Mouse (Mus musculus) embryonic facial prominence, embryonic 15.5 days (tissue): ENCODE results near the gene Fut11. TPM values are rescaled to one million over a fixed set of nuclear protein-coding genes. Genes with fewer than 3 reads are reported as not detected.

Source experiments
- ATAC-seq: fragments of 200-750 bp; cut with Nextera tagmentation; 2 replicates; pipeline ENCODE4 v1.8.0; 2017; ENCODE audit warnings: low read depth, moderate TSS enrichment; ENCODE audit not compliant: insufficient number of reproducible peaks, low FRiP score, low TSS enrichment
- H3K27ac ChIP-seq: fragments of 300-500 bp; sonication (generic); replicated peaks from 2 replicates; pipeline ENCODE4 v1.5.1; 2015; ENCODE audit warnings: mild to moderate bottlenecking, inconsistent platforms
- H3K27me3 ChIP-seq: fragments of 300-500 bp; sonication (generic); 2 replicates; pipeline ENCODE4 v1.6.1; 2015; ENCODE audit warnings: inconsistent platforms
- H3K36me3 ChIP-seq: fragments of 300-500 bp; sonication (generic); 2 replicates; pipeline ENCODE4 v1.6.1; 2015; ENCODE audit warnings: mild to moderate bottlenecking, inconsistent platforms
- H3K4me1 ChIP-seq: fragments of 300-500 bp; sonication (generic); 2 replicates; pipeline ENCODE4 v1.6.1; 2015; ENCODE audit warnings: inconsistent platforms
- H3K4me2 ChIP-seq: fragments of 300-500 bp; sonication (generic); replicated peaks from 2 replicates; pipeline ENCODE4 v1.6.1; 2015; ENCODE audit warnings: mild to moderate bottlenecking, inconsistent platforms
- H3K4me3 ChIP-seq: fragments of 300-500 bp; sonication (generic); replicated peaks from 2 replicates; pipeline ENCODE4 v1.5.1; 2015; ENCODE audit warnings: mild to moderate bottlenecking, inconsistent platforms
- H3K9ac ChIP-seq: fragments of 300-500 bp; sonication (generic); 2 replicates; pipeline ENCODE4 v1.6.1; 2015; ENCODE audit warnings: inconsistent platforms
- H3K9me3 ChIP-seq: fragments of 300-500 bp; sonication (generic); replicated peaks from 2 replicates; pipeline ENCODE4 v1.6.1; 2016; ENCODE audit warnings: inconsistent platforms
- WGBS: fragments of 180-500 bp; shearing (Covaris S2); methylation state at CpG from one replicate; pipeline ENCODE4 v1.1.7; 2015; 5-methylcytosine and 5-hydroxymethylcytosine counted together
- polyA plus RNA-seq: library from polyadenylated mRNA; unstranded; fragments of >200 nt; fragmentation: Nextera tagmentation; extraction: Ambion mirVana; gene quantifications from 2 replicates; pipeline ENCODE4 v1.2.1, GENCODE M21; 2015

The Fut11 gene
- polyA plus RNA-seq, 1 experiment from 2014 or later, result 32.3 TPM

GRCm38 (mm10) chr14:20677906-20678305, 16.9 kb upstream of the Fut11 start:
- Histone ChIP-seq H3K4me1 (peaks cover 10% of the 10 kb centered on the region), H3K9me3 (no peaks in the 10 kb centered on the region), H3K9ac (no peak overlapping the region), H3K27ac (no peak overlapping the region), H3K4me2 (no peak overlapping the region), H3K36me3 (peaks cover 72% of the 10 kb centered on the region), H3K27me3 (no peaks in the 10 kb centered on the region), H3K4me3 (no peak overlapping the region)
- 95% methylated on average over 4 of the region's 4 CpGs for WGBS
- ATAC-seq, result no peak

- H3K4me2 ChIP-seq, result no peak overlapping the region
- no peak overlapping the region for H3K9ac ChIP-seq
- peaks cover 100% of the 10 kb centered on the region for H3K36me3 ChIP-seq
- H3K27ac ChIP-seq, result no peak overlapping the region
- H3K4me3 ChIP-seq, result no peak overlapping the region
- H3K27me3 ChIP-seq, result no peaks in the 10 kb centered on the region
- 89% methylated on average over 2 of the region's 2 CpGs for WGBS
- no peak for ATAC-seq
- H3K4me1 ChIP-seq, result no peaks in the 10 kb centered on the region
- no peaks in the 10 kb centered on the region for H3K9me3 ChIP-seq
Measured at GRCm38 (mm10) chr14:20681742-20682141, 13.0 kb upstream of the Fut11 start.

- 43% methylated on average over 3 of the region's 3 CpGs for WGBS
- H3K4me3 ChIP-seq, result no peak overlapping the region
Measured at GRCm38 (mm10) chr14:20682498-20682897, 12.3 kb upstream of the Fut11 start.

GRCm38 (mm10) chr14:20686576-20686975, 8.2 kb upstream of the Fut11 start:
- Histone ChIP-seq H3K36me3 (peaks cover 98% of the 10 kb centered on the region), H3K9ac (no peak overlapping the region), H3K27ac (no peak overlapping the region), H3K4me1 (no peaks in the 10 kb centered on the region), H3K4me3 (no peak overlapping the region), H3K9me3 (no peaks in the 10 kb centered on the region), H3K27me3 (no peaks in the 10 kb centered on the region), H3K4me2 (no peak overlapping the region)
- 95% methylated on average over 3 of the region's 3 CpGs for WGBS
- no peak for ATAC-seq

More at GRCm38 (mm10) chr14:20682498-20682897, 12.3 kb upstream of the Fut11 start:
- no peaks in the 10 kb centered on the region for H3K9me3 ChIP-seq
- no peak for ATAC-seq
- no peaks in the 10 kb centered on the region for H3K4me1 ChIP-seq
- no peak overlapping the region for H3K27ac ChIP-seq
- H3K36me3 ChIP-seq, result peaks cover 100% of the 10 kb centered on the region
- H3K9ac ChIP-seq, result no peak overlapping the region
- H3K4me2 ChIP-seq, result no peak overlapping the region
- no peaks in the 10 kb centered on the region for H3K27me3 ChIP-seq

GRCm38 (mm10) chr14:20689009-20689408, 5.8 kb upstream of the Fut11 start:
- peaks cover 98% of the 10 kb centered on the region for H3K36me3 ChIP-seq
- H3K27me3 ChIP-seq, result no peaks in the 10 kb centered on the region
- no peaks in the 10 kb centered on the region for H3K9me3 ChIP-seq
- WGBS, result 87% methylated on average over 2 of the region's 2 CpGs
- H3K9ac ChIP-seq, result no peak overlapping the region
- H3K4me1 ChIP-seq, result peaks cover 5% of the 10 kb centered on the region; the same call in 1 of the 2 replicates
- H3K4me3 ChIP-seq, result no peak overlapping the region
- no peak for ATAC-seq
- H3K27ac ChIP-seq, result no peak overlapping the region
- no peak overlapping the region for H3K4me2 ChIP-seq

GRCm38 (mm10) chr14:20691772-20692171, 3.0 kb upstream of the Fut11 start:
- H3K4me2 ChIP-seq, result no peak overlapping the region
- ATAC-seq, result no peak
- H3K27me3 ChIP-seq, result no peaks in the 10 kb centered on the region
- WGBS, result 88% methylated on average over 6 of the region's 6 CpGs
- H3K9ac ChIP-seq, result no peak overlapping the region
- H3K36me3 ChIP-seq, result peaks cover 76% of the 10 kb centered on the region
- H3K27ac ChIP-seq, result no peak overlapping the region
- H3K9me3 ChIP-seq, result no peaks in the 10 kb centered on the region
- H3K4me1 ChIP-seq, result peaks cover 25% of the 10 kb centered on the region
- no peak overlapping the region for H3K4me3 ChIP-seq

- WGBS, result 88% methylated on average over 10 of the region's 10 CpGs
- no peak overlapping the region for H3K27ac ChIP-seq
- H3K9ac ChIP-seq, result no peak overlapping the region
- peaks cover 57% of the 10 kb centered on the region for H3K36me3 ChIP-seq
- H3K9me3 ChIP-seq, result no peaks in the 10 kb centered on the region
- no peak for ATAC-seq
- no peak overlapping the region for H3K4me3 ChIP-seq
- H3K4me1 ChIP-seq, result peaks cover 42% of the 10 kb centered on the region
- no peaks in the 10 kb centered on the region for H3K27me3 ChIP-seq
- no peak overlapping the region for H3K4me2 ChIP-seq
Measured at GRCm38 (mm10) chr14:20693589-20694101, 1.1 kb upstream of the Fut11 start.

GRCm38 (mm10) chr14:20694185-20694883, 434 bp upstream of the Fut11 start:
- H3K4me1 ChIP-seq, result peaks cover 46% of the 10 kb centered on the region
- H3K9ac ChIP-seq, result peak overlapping the region; percentile 89
- no peaks in the 10 kb centered on the region for H3K9me3 ChIP-seq
- peak overlapping the region; percentile 72 for H3K4me2 ChIP-seq
- H3K4me3 ChIP-seq, result peak overlapping the region; percentile 94
- ATAC-seq, result peak; percentile 21
- H3K36me3 ChIP-seq, result peaks cover 50% of the 10 kb centered on the region
- WGBS, result 44% methylated on average over 13 of the region's 13 CpGs
- no peaks in the 10 kb centered on the region for H3K27me3 ChIP-seq
- peak overlapping the region; percentile 99 for H3K27ac ChIP-seq

GRCm38 (mm10) chr14:20695761-20696520, 1.2 kb downstream of the Fut11 start:
- no peak for ATAC-seq
- H3K27me3 ChIP-seq, result no peaks in the 10 kb centered on the region
- peaks cover 53% of the 10 kb centered on the region for H3K4me1 ChIP-seq
- peak overlapping the region; percentile 94 for H3K4me3 ChIP-seq
- no peaks in the 10 kb centered on the region for H3K9me3 ChIP-seq
- H3K36me3 ChIP-seq, result peaks cover 41% of the 10 kb centered on the region
- peak overlapping the region; percentile 72 for H3K4me2 ChIP-seq
- peak overlapping the region; percentile 99 for H3K27ac ChIP-seq
- H3K9ac ChIP-seq, result peak overlapping the region; percentile 89
- WGBS, result 13% methylated on average over 27 of the region's 27 CpGs

- H3K27ac ChIP-seq, result peak overlapping the region; percentile 18; the same call in 1 of the 2 replicates
- WGBS, result 3% methylated on average over 1 of the region's 1 CpGs
- H3K36me3 ChIP-seq, result peaks cover 30% of the 10 kb centered on the region
Measured at GRCm38 (mm10) chr14:20696986-20697385, 2.2 kb downstream of the Fut11 start.

GRCm38 (mm10) chr14:20698515-20698914, 3.7 kb downstream of the Fut11 start:
- no peak overlapping the region for H3K4me3 ChIP-seq
- H3K9ac ChIP-seq, result no peak overlapping the region
- no peak for ATAC-seq
- WGBS, result 89% methylated on average over 2 of the region's 2 CpGs
- no peaks in the 10 kb centered on the region for H3K27me3 ChIP-seq
- no peak overlapping the region for H3K27ac ChIP-seq
- H3K36me3 ChIP-seq, result peaks cover 15% of the 10 kb centered on the region
- no peak overlapping the region for H3K4me2 ChIP-seq
- peaks cover 60% of the 10 kb centered on the region for H3K4me1 ChIP-seq
- no peaks in the 10 kb centered on the region for H3K9me3 ChIP-seq

More at GRCm38 (mm10) chr14:20696986-20697385, 2.2 kb downstream of the Fut11 start:
- Histone ChIP-seq H3K9ac (no peak overlapping the region), H3K27me3 (no peaks in the 10 kb centered on the region), H3K4me1 (peaks cover 59% of the 10 kb centered on the region), H3K4me2 (peak overlapping the region; percentile 72), H3K9me3 (no peaks in the 10 kb centered on the region), H3K4me3 (peak overlapping the region; percentile 94)
- no peak for ATAC-seq
